Mouse (Mus musculus): ENCODE data around the gene H2-Aa. TPM values are rescaled to one million over a fixed set of nuclear protein-coding genes. Genes with fewer than 3 reads are reported as not detected.
A peak's percentile ranks its signal among the peaks of the same experiment; 100 is the strongest.

The H2-Aa gene
- total and polyA plus RNA-seq, 3 experiments, result not detected

DNA sequence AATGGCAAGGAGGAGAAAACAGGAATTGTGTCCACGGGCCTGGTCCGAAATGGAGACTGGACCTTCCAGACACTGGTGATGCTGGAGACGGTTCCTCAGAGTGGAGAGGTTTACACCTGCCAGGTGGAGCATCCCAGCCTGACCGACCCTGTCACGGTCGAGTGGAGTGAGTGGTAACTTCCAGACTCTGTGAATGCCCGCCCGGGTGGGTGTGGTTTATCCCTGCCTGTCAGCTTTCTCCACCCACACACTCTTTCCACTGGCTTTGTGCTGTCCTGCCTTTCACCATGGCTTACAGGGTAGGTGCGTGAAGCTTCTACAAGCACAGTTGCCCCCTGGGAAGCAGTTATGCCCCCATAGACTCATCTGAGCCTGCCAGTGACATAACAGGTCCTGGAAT lies 26.7 kb upstream of the H2-Aa start:
- H3K9ac ChIP-seq (ENCODE audit: control insufficient read depth, low read depth, low read length, poor library complexity, severe bottlenecking), result no peak overlapping the region
- no peak overlapping the region for H3K4me3 ChIP-seq (ENCODE audit: control insufficient read depth in 1 of 2, insufficient read depth in 1 of 2, low read depth in 2 of 2, low read length in 2 of 2)
- H3K27ac ChIP-seq (ENCODE audit: control insufficient read depth, low read depth, low read length), result no peak overlapping the region
- H3K9me3 ChIP-seq (replicated peaks; ENCODE audit: insufficient read depth, low read length), result no peaks in the 10 kb centered on the region
- H3K4me1 ChIP-seq (ENCODE audit: control insufficient read depth in 1 of 2, insufficient read depth in 2 of 2, low read length in 2 of 2), result no peaks in the 10 kb centered on the region
- H3K36me3 ChIP-seq (ENCODE audit: control insufficient read depth in 1 of 2, insufficient read depth in 2 of 2, low read length in 2 of 2), result no peaks in the 10 kb centered on the region
- DNase-seq (ENCODE audit: low read depth, low spot score), result no peak
- no peaks in the 10 kb centered on the region for H3K79me2 ChIP-seq (ENCODE audit: control insufficient read depth, insufficient read depth, low read length, poor library complexity)
- no peak for TF ChIP-seq SIN3A (IDR thresholded peaks at IDR 0.05; ENCODE audit: low read length)
- no peak for TF ChIP-seq ZC3H11A (IDR thresholded peaks at IDR 0.05; ENCODE audit: low read depth, low read length)
- no peak for TF ChIP-seq UBTF (IDR thresholded peaks at IDR 0.05; ENCODE audit: borderline replicate concordance, insufficient read depth, low read depth, low read length)
- no peak for TF ChIP-seq KAT2A (conservative IDR thresholded peaks at IDR 0.05; ENCODE audit: low read depth, low read length)
- no peak for TF ChIP-seq SMC3 (IDR thresholded peaks at IDR 0.05; ENCODE audit: low read depth, low read length)
- no peak for TF ChIP-seq MXI1 (IDR thresholded peaks at IDR 0.05; ENCODE audit: low read depth, low read length)
- TF ChIP-seq TAL1 (IDR thresholded peaks at IDR 0.05; ENCODE audit: low read length), result no peak
- no peak for TF ChIP-seq GABPA (IDR thresholded peaks at IDR 0.05; ENCODE audit: low read depth, low read length)
- no peak for TF ChIP-seq CHD2 (IDR thresholded peaks at IDR 0.05; ENCODE audit: low read length)
- no peak for TF ChIP-seq NELFE (IDR thresholded peaks at IDR 0.05; ENCODE audit: low read depth, low read length)
- no peak for TF ChIP-seq ZKSCAN1 (IDR thresholded peaks at IDR 0.05; ENCODE audit: low read depth, low read length)
- no peak for TF ChIP-seq MAX (IDR thresholded peaks at IDR 0.05; ENCODE audit: low read length)
- no peak for TF ChIP-seq GATA1 (IDR thresholded peaks at IDR 0.05; ENCODE audit: low read depth, low read length)
- no peaks in the 10 kb centered on the region; a peak in 2 of 4 replicates for H3K27me3 ChIP-seq (ENCODE audit: control insufficient read depth in 1 of 2, insufficient read depth in 2 of 2, low read length in 2 of 2)

DNA sequence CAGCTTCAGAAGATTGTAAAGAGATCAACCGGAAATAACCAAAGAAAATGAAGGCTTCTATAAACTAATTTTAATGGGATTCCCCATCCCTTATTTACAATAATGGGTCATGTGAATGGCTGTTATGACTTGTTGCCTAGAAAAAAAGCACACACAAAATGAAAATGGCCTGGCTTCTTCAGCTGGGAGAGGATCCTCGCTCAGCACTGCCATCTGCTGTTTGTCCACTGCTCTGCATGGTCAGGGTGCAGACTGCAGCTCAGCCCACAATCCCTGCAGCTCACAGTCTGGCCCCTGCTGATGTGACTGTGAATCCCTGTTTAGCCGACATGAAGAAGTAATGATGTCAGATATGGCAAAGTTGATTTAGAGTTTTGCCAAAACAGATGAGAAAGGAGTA lies 25.8 kb upstream of the H2-Aa start:
- Histone ChIP-seq H3K4me3 (ENCODE audit: control insufficient read depth in 1 of 2, insufficient read depth in 1 of 2, low read depth in 2 of 2, low read length in 2 of 2) (no peak overlapping the region), H3K36me3 (ENCODE audit: control insufficient read depth in 1 of 2, insufficient read depth in 2 of 2, low read length in 2 of 2) (no peaks in the 10 kb centered on the region), H3K27me3 (ENCODE audit: control insufficient read depth in 1 of 2, insufficient read depth in 2 of 2, low read length in 2 of 2) (no peaks in the 10 kb centered on the region; a peak in 1 of 4 replicates), H3K9ac (ENCODE audit: control insufficient read depth, low read depth, low read length, poor library complexity, severe bottlenecking) (no peak overlapping the region), H3K4me1 (ENCODE audit: control insufficient read depth in 1 of 2, insufficient read depth in 2 of 2, low read length in 2 of 2) (no peaks in the 10 kb centered on the region), H3K9me3 (replicated peaks; ENCODE audit: insufficient read depth, low read length) (no peaks in the 10 kb centered on the region), H3K27ac (ENCODE audit: control insufficient read depth, low read depth, low read length) (no peak overlapping the region), H3K79me2 (ENCODE audit: control insufficient read depth, insufficient read depth, low read length, poor library complexity) (no peaks in the 10 kb centered on the region)
- TF ChIP-seq SMC3 (IDR thresholded peaks at IDR 0.05; ENCODE audit: low read depth, low read length) (peak; percentile 92), KAT2A (conservative IDR thresholded peaks at IDR 0.05; ENCODE audit: low read depth, low read length) (no peak), RAD21 (IDR thresholded peaks at IDR 0.05; ENCODE audit: low read depth, low read length) (peak; percentile 67), ZNF384 (IDR thresholded peaks at IDR 0.05; ENCODE audit: low read depth, low read length) (0 out of 2 replicates have a peak, but pooled peaks have one; percentile 12), ZC3H11A (IDR thresholded peaks at IDR 0.05; ENCODE audit: low read depth, low read length) (peak; percentile 64), CTCF (IDR thresholded peaks at IDR 0.05 in 2 of 3, conservative IDR thresholded peaks at IDR 0.05 in 1 of 3; ENCODE audit: control insufficient read depth in 1 of 3, insufficient read depth in 1 of 3, low read depth in 2 of 3, low read length in 3 of 3, poor library complexity in 1 of 3, severe bottlenecking in 1 of 3) (peak; percentile 80 to 89 (median 86)), ZMIZ1 (IDR thresholded peaks at IDR 0.05; ENCODE audit: low read depth, low read length) (no peak)
- peak; percentile 66 for DNase-seq (ENCODE audit: low read depth, low spot score)

Data from MEL (cell line).